Mouse (Mus musculus) liver, embryonic 14.5 days (tissue): ENCODE data around the gene Ptp4a2.

Experiments used
- CTCF ChIP-seq: IDR thresholded peaks from 2 replicates; pipeline ENCODE4 v1.5.1; 2016; ENCODE audit warnings: antibody characterized with exemption, low read depth, control low read depth
- EP300 ChIP-seq: IDR thresholded peaks from 2 replicates; pipeline ENCODE4 v1.6.1; 2016; ENCODE audit warnings: antibody characterized with exemption, low read depth

DNA sequence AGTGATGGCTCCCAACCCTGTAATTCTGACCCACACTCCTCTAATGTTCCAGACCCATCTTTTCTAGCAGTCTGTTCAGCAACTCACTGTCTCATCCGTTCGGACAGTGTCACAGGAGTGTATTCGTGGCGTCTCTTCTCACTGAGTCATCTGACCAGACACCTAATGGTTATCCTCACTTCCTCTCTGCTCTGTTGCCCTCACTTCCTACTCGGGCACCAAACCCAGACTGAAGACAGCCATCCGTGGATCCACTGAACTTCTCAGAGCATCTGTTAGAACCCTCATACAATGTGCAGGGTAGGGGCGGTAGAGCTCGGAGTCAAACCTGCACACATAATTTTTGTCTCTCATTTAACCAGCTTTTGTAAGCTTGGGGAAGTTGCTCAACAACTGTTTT lies 50.4 kb downstream of the Ptp4a2 start:
- no peak for TF ChIP-seq CTCF
- TF ChIP-seq EP300, result no peak
